Mouse (Mus musculus): ENCODE data around the gene Chrne. TPM values are rescaled to one million over a fixed set of nuclear protein-coding genes. Genes with fewer than 3 reads are reported as not detected.

The Chrne gene
- polyA plus RNA-seq, 1 experiment from 2014 or later: 0.33 TPM

DNA sequence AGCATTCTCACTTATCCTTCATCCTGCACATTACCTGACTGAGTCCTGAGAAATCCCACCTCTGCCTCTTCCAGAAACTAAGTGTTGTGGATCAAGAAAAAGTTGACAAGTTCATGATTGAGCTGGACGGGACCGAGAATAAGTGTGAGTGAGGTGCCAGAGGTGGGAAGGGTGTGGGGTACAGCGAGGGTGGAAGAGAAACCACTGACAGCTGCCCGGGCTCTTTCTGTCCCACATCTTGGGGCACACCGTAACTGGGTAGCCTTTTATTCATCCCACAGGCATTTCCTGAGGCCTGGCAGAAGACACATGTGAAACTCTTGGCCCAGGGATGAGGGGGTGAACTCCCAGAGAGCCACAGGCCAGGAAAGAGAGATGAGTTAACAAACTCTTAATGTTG is 39.5 kb upstream of the Chrne start:
- Histone ChIP-seq H3K27ac (ENCODE audit: low read length) (no peak overlapping the region), H3K4me1 (replicated peaks; ENCODE audit: control insufficient read depth, insufficient read depth, low read length) (peaks cover 25% of the 10 kb centered on the region), H3K9me3 (ENCODE audit: control insufficient read depth, low read length) (no peaks in the 10 kb centered on the region), H3K4me3 (ENCODE audit: low read length) (no peak overlapping the region), H3K27me3 (ENCODE audit: control insufficient read depth, insufficient read depth, low read depth, low read length) (no peaks in the 10 kb centered on the region), H3K36me3 (ENCODE audit: control insufficient read depth, insufficient read depth, low read length) (peaks cover 11% of the 10 kb centered on the region), H3K4me2 (ENCODE audit: low read depth, low read length) (no peak overlapping the region), H3K9ac (ENCODE audit: low read length) (no peak overlapping the region)
- ATAC-seq (ENCODE audit: low read depth): no peak
- WGBS: 69% methylated on average over 5 of the region's 5 CpGs

DNA sequence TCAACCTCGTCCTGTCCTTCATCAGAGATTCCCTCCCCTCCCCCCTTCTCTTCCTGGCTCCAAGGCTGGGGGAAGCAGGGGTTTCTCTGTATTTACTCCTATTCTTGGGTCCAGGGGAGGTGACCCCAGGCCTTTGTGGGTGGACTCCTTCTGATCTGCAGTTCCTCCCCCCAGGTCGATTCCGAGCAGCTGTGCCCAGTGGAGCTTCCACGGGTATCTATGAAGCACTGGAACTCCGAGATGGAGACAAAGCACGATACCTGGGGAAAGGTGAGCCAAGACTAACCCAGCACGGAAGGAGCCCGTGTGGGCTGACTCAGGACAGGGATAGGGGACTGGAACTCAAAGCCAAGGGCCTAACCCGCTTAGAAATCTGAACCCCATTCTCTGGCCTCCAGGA is 39.0 kb upstream of the Chrne start:
- no peak for ATAC-seq (ENCODE audit: low read depth)
- H3K4me3 ChIP-seq (ENCODE audit: low read length): no peak overlapping the region
- H3K4me1 ChIP-seq (replicated peaks; ENCODE audit: control insufficient read depth, insufficient read depth, low read length): peaks cover 25% of the 10 kb centered on the region
- no peaks in the 10 kb centered on the region for H3K9me3 ChIP-seq (ENCODE audit: control insufficient read depth, low read length)
- no peak overlapping the region for H3K27ac ChIP-seq (ENCODE audit: low read length)
- H3K4me2 ChIP-seq (ENCODE audit: low read depth, low read length): no peak overlapping the region
- WGBS: 45% methylated on average over 9 of the region's 9 CpGs
- no peaks in the 10 kb centered on the region for H3K27me3 ChIP-seq (ENCODE audit: control insufficient read depth, insufficient read depth, low read depth, low read length)
- H3K9ac ChIP-seq (ENCODE audit: low read length): no peak overlapping the region
- H3K36me3 ChIP-seq (ENCODE audit: control insufficient read depth, insufficient read depth, low read length): peaks cover 8% of the 10 kb centered on the region

DNA sequence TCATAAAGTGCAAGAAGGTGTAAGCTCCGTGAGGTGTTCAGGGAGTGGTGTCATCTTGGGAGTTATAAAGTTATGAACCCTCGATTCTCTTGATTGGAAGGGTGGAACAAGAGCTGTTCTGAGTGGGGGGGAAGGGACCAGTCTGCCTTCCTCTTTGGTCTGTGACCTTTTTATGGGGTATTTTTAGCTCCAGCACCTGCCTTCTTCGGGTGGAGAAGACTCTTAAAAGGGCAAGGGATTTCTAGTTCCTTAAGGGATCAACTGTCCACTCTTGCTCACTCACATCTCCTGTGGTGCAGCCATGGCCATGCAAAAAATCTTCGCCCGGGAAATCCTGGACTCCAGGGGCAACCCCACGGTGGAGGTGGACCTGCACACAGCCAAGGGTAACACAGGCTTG is 38.6 kb upstream of the Chrne start:
- Histone ChIP-seq H3K9me3 (ENCODE audit: control insufficient read depth, low read length) (no peaks in the 10 kb centered on the region), H3K9ac (ENCODE audit: low read length) (no peak overlapping the region; the same call in 1 of the 2 replicates), H3K27me3 (ENCODE audit: control insufficient read depth, insufficient read depth, low read depth, low read length) (no peaks in the 10 kb centered on the region), H3K4me3 (ENCODE audit: low read length) (no peak overlapping the region), H3K4me2 (ENCODE audit: low read depth, low read length) (peak overlapping the region; percentile 24; the same call in 1 of the 2 replicates), H3K27ac (ENCODE audit: low read length) (no peak overlapping the region), H3K4me1 (replicated peaks; ENCODE audit: control insufficient read depth, insufficient read depth, low read length) (peaks cover 28% of the 10 kb centered on the region), H3K36me3 (ENCODE audit: control insufficient read depth, insufficient read depth, low read length) (peaks cover 7% of the 10 kb centered on the region)
- WGBS: 43% methylated on average over 6 of the region's 6 CpGs
- no peak for ATAC-seq (ENCODE audit: low read depth)

DNA sequence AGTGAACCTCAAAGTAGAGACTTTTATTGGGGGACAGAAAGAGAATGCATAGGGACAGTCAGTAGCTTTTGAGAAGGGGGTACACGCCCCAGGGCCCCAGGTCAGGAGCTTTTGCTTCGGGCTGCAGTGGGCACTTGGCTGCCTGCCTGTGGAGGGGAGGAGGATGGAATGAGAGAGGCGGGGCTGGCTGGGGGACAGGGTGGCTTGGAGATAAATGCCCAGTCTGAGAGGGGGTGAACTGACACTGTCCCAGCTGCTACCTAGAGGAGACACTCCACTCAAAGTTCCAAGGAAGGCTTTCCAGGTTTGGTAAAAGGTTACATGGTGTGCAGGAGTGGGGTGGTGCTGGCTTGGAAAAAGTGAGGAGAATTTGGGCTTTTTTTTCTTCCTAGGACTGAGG is 37.9 kb upstream of the Chrne start, which contains the start of gene Eno3:
Eno3 (plus strand) TSS at position 239 of the 400 bp plus-strand sequence.
- Histone ChIP-seq H3K27ac (ENCODE audit: low read length) (peak within 1 kb of the TSS; percentile 99), H3K9ac (ENCODE audit: low read length) (peak within 1 kb of the TSS; percentile 100), H3K9me3 (ENCODE audit: control insufficient read depth, low read length) (no peaks in the 10 kb centered on the region), H3K4me1 (replicated peaks; ENCODE audit: control insufficient read depth, insufficient read depth, low read length) (peaks cover 34% of the 10 kb centered on the region), H3K27me3 (ENCODE audit: control insufficient read depth, insufficient read depth, low read depth, low read length) (no peaks in the 10 kb centered on the region), H3K36me3 (ENCODE audit: control insufficient read depth, insufficient read depth, low read length) (peaks cover 9% of the 10 kb centered on the region; the same call in 1 of the 2 replicates), H3K4me3 (ENCODE audit: low read length) (peak within 1 kb of the TSS; percentile 100), H3K4me2 (ENCODE audit: low read depth, low read length) (peak within 1 kb of the TSS; percentile 96)
- ATAC-seq (ENCODE audit: low read depth): no peak
- 11% methylated on average over 3 of the region's 3 CpGs for WGBS

DNA sequence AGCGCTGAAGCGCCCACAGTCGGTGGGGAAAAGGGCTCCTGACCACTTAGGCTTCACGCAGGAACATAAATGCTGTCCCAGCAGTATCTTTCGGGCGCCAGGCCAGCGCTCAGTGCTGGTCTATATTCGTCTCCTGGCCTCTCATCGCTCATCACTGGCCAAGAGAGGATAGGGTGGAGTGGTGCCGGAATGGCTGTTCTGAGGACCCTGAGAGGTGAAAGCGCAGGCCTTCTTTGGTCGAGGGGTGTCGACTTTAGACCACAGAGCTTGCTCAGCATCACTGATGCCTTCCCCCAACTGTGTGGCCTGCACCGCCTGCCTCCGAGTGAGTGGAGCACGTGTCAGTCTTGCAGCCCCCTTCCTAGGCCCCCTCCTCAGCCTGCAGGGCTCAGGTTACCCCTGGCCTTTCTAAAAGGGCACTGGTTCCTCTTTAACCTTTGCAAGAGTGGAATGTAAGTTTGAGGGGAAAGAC is 37.5 kb upstream of the Chrne start:
- peaks cover 14% of the 10 kb centered on the region for H3K36me3 ChIP-seq (ENCODE audit: control insufficient read depth, insufficient read depth, low read length)
- H3K9ac ChIP-seq (ENCODE audit: low read length): peak overlapping the region; percentile 100
- ATAC-seq (ENCODE audit: low read depth): 0 out of 2 replicates have a peak, but pooled peaks have one; percentile 10
- peak overlapping the region; percentile 99 for H3K27ac ChIP-seq (ENCODE audit: low read length)
- WGBS: 6% methylated on average over 16 of the region's 16 CpGs
- peak overlapping the region; percentile 100 for H3K4me3 ChIP-seq (ENCODE audit: low read length)
- peaks cover 38% of the 10 kb centered on the region for H3K4me1 ChIP-seq (replicated peaks; ENCODE audit: control insufficient read depth, insufficient read depth, low read length)
- no peaks in the 10 kb centered on the region for H3K9me3 ChIP-seq (ENCODE audit: control insufficient read depth, low read length)
- no peaks in the 10 kb centered on the region for H3K27me3 ChIP-seq (ENCODE audit: control insufficient read depth, insufficient read depth, low read depth, low read length)
- peak overlapping the region; percentile 96 for H3K4me2 ChIP-seq (ENCODE audit: low read depth, low read length)

DNA sequence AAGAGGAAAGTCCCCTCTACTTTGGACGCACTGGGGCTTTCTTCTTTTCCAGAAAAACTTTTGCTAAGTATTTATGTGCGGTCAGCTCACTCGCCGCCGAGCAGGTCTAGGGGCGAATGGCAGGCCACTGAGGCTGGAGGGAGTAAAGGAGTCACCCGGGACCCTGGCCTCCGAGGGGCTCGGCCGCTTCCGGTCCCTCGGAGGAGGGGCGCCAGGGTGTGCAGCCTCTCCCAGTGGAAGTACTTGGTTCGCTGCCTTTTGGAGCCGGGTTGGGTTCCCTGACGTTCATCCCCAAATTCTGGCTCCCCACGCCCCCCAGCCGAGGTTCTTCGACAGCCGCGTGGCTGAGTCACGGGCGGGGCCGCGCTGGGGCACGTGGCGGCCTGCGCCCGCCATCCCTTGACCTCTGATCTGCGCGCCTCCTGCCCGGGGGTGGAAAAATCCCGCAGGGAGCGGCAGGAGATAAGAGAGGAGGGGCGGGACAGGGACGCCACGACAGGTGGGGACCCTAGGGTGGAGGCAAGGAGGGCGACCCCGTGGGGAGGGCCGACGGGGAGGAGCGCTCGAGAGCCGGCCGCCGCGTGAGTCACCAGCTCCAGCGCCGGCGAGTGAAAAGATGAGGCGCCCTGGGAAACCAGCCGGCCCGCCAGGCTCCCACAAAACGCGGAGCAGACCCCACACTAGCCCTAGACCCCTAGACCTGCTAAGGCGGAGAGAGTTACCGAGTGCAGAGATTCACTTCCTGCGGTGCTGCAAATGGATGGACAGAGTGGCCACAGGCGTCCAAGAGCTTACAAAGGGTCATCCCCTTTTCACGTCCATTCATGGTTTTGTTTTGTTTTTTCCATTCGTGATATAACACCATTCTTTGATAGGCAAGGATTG is 36.8 kb upstream of the Chrne start:
- Histone ChIP-seq H3K4me3 (ENCODE audit: low read length) (peak overlapping the region; percentile 100), H3K4me2 (ENCODE audit: low read depth, low read length) (peak overlapping the region; percentile 96), H3K9ac (ENCODE audit: low read length) (peak overlapping the region; percentile 100), H3K4me1 (replicated peaks; ENCODE audit: control insufficient read depth, insufficient read depth, low read length) (peaks cover 45% of the 10 kb centered on the region), H3K36me3 (ENCODE audit: control insufficient read depth, insufficient read depth, low read length) (peaks cover 21% of the 10 kb centered on the region), H3K27me3 (ENCODE audit: control insufficient read depth, insufficient read depth, low read depth, low read length) (no peaks in the 10 kb centered on the region), H3K9me3 (ENCODE audit: control insufficient read depth, low read length) (no peaks in the 10 kb centered on the region), H3K27ac (ENCODE audit: low read length) (peak overlapping the region; percentile 99)
- WGBS: under 1% methylated on average over 56 of the region's 61 CpGs
- ATAC-seq (ENCODE audit: low read depth): peak; percentile 39

DNA sequence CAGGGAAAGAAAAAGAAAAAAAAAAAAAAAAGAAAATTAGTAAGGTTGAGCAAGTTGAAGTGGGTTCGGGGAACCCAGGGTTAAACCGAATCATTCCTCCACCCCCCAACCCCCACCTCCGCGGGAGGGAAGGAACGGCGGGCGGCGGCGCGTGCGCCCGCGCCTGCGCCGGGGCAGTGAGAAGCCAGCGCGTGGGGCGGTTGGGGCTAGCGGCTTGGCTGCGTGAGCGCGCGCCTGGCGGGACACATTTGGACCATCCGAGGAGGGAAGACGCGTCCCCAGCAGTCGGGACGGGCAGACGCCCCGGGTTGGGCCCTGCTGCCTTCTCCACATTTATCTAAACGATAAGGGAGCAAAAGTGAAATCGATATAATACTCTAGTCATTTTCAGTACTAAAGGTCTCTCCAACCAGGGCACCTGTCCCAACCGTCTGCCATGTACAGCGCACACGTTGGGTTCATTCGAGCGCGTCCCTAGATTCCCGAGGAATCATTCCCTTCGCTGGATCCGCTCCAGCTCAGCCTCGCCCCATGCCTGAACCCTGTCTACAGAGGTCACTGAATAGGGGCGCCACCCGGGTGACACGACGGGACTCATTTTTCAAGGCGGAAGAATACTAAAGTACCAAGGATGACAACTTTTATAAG is 36.0 kb upstream of the Chrne start:
- Histone ChIP-seq H3K9me3 (ENCODE audit: control insufficient read depth, low read length) (no peaks in the 10 kb centered on the region), H3K4me1 (replicated peaks; ENCODE audit: control insufficient read depth, insufficient read depth, low read length) (peaks cover 46% of the 10 kb centered on the region), H3K4me2 (ENCODE audit: low read depth, low read length) (peak overlapping the region; percentile 96), H3K27ac (ENCODE audit: low read length) (peak overlapping the region; percentile 99), H3K36me3 (ENCODE audit: control insufficient read depth, insufficient read depth, low read length) (peaks cover 22% of the 10 kb centered on the region), H3K4me3 (ENCODE audit: low read length) (peak overlapping the region; percentile 100), H3K9ac (ENCODE audit: low read length) (peak overlapping the region; percentile 100), H3K27me3 (ENCODE audit: control insufficient read depth, insufficient read depth, low read depth, low read length) (no peaks in the 10 kb centered on the region)
- ATAC-seq (ENCODE audit: low read depth): peak; percentile 65
- under 1% methylated on average over 48 of the region's 48 CpGs for WGBS

DNA sequence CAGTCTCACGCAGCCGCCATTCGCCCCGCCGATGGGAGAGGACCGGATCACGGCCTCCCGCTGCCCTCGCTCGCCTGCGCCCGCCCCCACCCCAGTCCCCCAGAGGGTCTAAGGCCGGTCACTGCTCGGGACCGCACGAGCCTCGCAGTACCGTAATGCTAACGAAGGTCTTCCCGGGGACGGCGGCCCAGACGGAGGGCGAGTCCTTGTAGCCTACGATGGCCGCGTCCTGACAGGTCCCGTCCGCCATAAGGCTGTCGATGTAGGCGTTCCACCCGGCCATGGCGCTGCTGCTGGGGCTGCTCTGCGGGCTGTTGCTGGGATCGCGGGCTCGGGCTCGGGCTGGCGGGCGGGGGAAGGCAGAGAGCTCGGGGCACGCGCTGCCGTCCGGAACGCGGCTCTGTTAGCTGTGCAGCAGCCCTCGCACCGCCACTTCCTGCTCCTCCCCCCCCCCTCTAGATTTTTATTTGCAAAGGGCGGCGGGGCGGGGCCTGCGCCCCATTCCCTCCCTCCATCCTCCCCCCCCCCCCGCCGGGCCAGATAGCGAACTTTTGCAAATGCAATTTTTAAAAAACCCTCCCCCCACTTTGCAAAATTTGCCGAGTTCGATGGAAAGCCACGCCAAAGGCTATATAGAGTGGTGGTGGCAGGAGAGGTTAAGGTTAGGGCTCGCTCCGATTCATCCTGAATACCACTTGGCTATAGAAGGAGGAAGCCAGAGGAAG is 35.3 kb upstream of the Chrne start, which contains the start of gene Pfn1:
Pfn1 (minus strand) TSS at position 447 of the 725 bp plus-strand sequence.
- H3K4me1 ChIP-seq (replicated peaks; ENCODE audit: control insufficient read depth, insufficient read depth, low read length): peaks cover 51% of the 10 kb centered on the region
- peak within 1 kb of the TSS; percentile 99 for H3K27ac ChIP-seq (ENCODE audit: low read length)
- no peaks in the 10 kb centered on the region for H3K27me3 ChIP-seq (ENCODE audit: control insufficient read depth, insufficient read depth, low read depth, low read length)
- peak within 1 kb of the TSS; percentile 100 for H3K9ac ChIP-seq (ENCODE audit: low read length)
- peak within 1 kb of the TSS; percentile 100 for H3K4me3 ChIP-seq (ENCODE audit: low read length)
- peak; percentile 72 for ATAC-seq (ENCODE audit: low read depth)
- H3K9me3 ChIP-seq (ENCODE audit: control insufficient read depth, low read length): no peaks in the 10 kb centered on the region
- peak within 1 kb of the TSS; percentile 96 for H3K4me2 ChIP-seq (ENCODE audit: low read depth, low read length)
- WGBS: 0% methylated on average over 56 of the region's 61 CpGs
- peaks cover 26% of the 10 kb centered on the region for H3K36me3 ChIP-seq (ENCODE audit: control insufficient read depth, insufficient read depth, low read length)

Data from lung, embryonic 16.5 days (tissue).